Mouse (Mus musculus): Measurements from ENCODE around the gene Cpxm2. TPM values are rescaled to one million over a fixed set of nuclear protein-coding genes. Genes with fewer than 3 reads are reported as not detected.

Cpxm2 gene
- total and polyA plus RNA-seq, 3 experiments = not detected

- dilution Hi-C loops (cut with MboI; ENCODE audit: extremely low pct_ligation_motif_present, extremely low pct_unique_long_range_greater_than_20kb, low sequenced_read_pairs) = no loop called here
- no peaks in the 10 kb centered on the region for H3K36me3 ChIP-seq (replicated peaks in 1 of 2; ENCODE audit: control insufficient read depth in 1 of 2, insufficient read depth in 1 of 2, low read length in 1 of 2)
- H3K4me3 ChIP-seq (replicated peaks in 1 of 3; ENCODE audit: low read depth in 2 of 3, low read length in 2 of 3, poor library complexity in 1 of 3) = no peak overlapping the region
- peaks cover 10% of the 10 kb centered on the region for H3K9me3 ChIP-seq (replicated peaks; ENCODE audit: low read length)
- in situ Hi-C loops (cut with MboI; ENCODE audit: low pct_ligation_motif_present, low pct_unique_long_range_greater_than_20kb, low sequenced_read_pairs) = no loop called here
- peaks cover 65% of the 10 kb centered on the region for H3K27me3 ChIP-seq (replicated peaks)
- no peaks in the 10 kb centered on the region for H3K79me2 ChIP-seq (replicated peaks; ENCODE audit: control insufficient read depth, extremely low read depth, insufficient read depth, poor library complexity, severe bottlenecking)
- no peak overlapping the region for H3K27ac ChIP-seq (ENCODE audit: insufficient read depth, low read depth)
- DNase-seq (ENCODE audit: extremely low read depth) = no peak
- H3K9ac ChIP-seq (ENCODE audit: insufficient read depth, low read depth) = no peak overlapping the region
- no peaks in the 10 kb centered on the region for H3K4me1 ChIP-seq (ENCODE audit: control insufficient read depth in 1 of 2, insufficient read depth in 2 of 2)
- TF ChIP-seq TBP (conservative IDR thresholded peaks at IDR 0.05; ENCODE audit: low read depth, low read length) = no peak
- TF ChIP-seq SMC3 (IDR thresholded peaks at IDR 0.05; ENCODE audit: low read depth, low read length) = no peak
- TF ChIP-seq UBTF (IDR thresholded peaks at IDR 0.05; ENCODE audit: low read depth, low read length) = no peak
- TF ChIP-seq MAX (IDR thresholded peaks at IDR 0.05; ENCODE audit: low read length) = no peak
- TF ChIP-seq NRF1 (IDR thresholded peaks at IDR 0.05; ENCODE audit: low read depth, low read length) = no peak
- no peak for TF ChIP-seq POLR2AphosphoS2 (IDR thresholded peaks at IDR 0.05; ENCODE audit: low read depth, low read length)
- TF ChIP-seq RAD21 (IDR thresholded peaks at IDR 0.05; ENCODE audit: low read depth, low read length) = no peak
- TF ChIP-seq IRF4 (IDR thresholded peaks at IDR 0.05; ENCODE audit: low read depth, low read length) = no peak
- no peak for TF ChIP-seq CTCF (conservative IDR thresholded peaks at IDR 0.05 in 1 of 2, IDR thresholded peaks at IDR 0.05 in 1 of 2; ENCODE audit: low read depth in 2 of 2, low read length in 2 of 2)
- no peak for TF ChIP-seq ZNF384 (IDR thresholded peaks at IDR 0.05; ENCODE audit: low read depth, low read length)
- no peak for TF ChIP-seq TCF12 (IDR thresholded peaks at IDR 0.05; ENCODE audit: low read depth, low read length)
- TF ChIP-seq MYC (IDR thresholded peaks at IDR 0.05; ENCODE audit: low read depth, low read length) = no peak
- no peak for TF ChIP-seq KAT2A (IDR thresholded peaks at IDR 0.05; ENCODE audit: insufficient replicate concordance, low read length)
- TF ChIP-seq EP300 (IDR thresholded peaks at IDR 0.05; ENCODE audit: low read length) = no peak
- TF ChIP-seq USF1 (IDR thresholded peaks at IDR 0.05; ENCODE audit: low read depth, low read length) = no peak
- no peak for TF ChIP-seq MEF2A (IDR thresholded peaks at IDR 0.05; ENCODE audit: borderline replicate concordance, low read depth, low read length)
- no peak for TF ChIP-seq MAZ (IDR thresholded peaks at IDR 0.05; ENCODE audit: low read depth, low read length)
- no peak for TF ChIP-seq ETS1 (conservative IDR thresholded peaks at IDR 0.05; ENCODE audit: low read depth, low read length)
- TF ChIP-seq E2F4 (IDR thresholded peaks at IDR 0.05; ENCODE audit: insufficient replicate concordance, low read depth, low read length) = no peak
- no peak for TF ChIP-seq ELF1 (IDR thresholded peaks at IDR 0.05; ENCODE audit: low read depth, low read length)
- no peak overlapping the region for H3K4me2 ChIP-seq (ENCODE audit: insufficient read depth, low read depth, poor library complexity, severe bottlenecking)
Observed at GRCm38 (mm10) chr7:132074503-132074902, 80.0 kb downstream of the Cpxm2 start.

- in situ Hi-C loops (cut with MboI; ENCODE audit: low pct_ligation_motif_present, low pct_unique_long_range_greater_than_20kb, low sequenced_read_pairs) = no loop called here
- H3K9me3 ChIP-seq (replicated peaks; ENCODE audit: low read length) = no peaks in the 10 kb centered on the region
- TF ChIP-seq TCF12 (IDR thresholded peaks at IDR 0.05; ENCODE audit: low read depth, low read length) (no peak), SMC3 (IDR thresholded peaks at IDR 0.05; ENCODE audit: low read depth, low read length) (no peak), ZKSCAN1 (IDR thresholded peaks at IDR 0.05; ENCODE audit: borderline replicate concordance, low read depth, low read length) (no peak)
Observed at GRCm38 (mm10) chr7:132070877-132071625, 83.5 kb downstream of the Cpxm2 start.

More at GRCm38 (mm10) chr7:132070877-132071625, 83.5 kb downstream of the Cpxm2 start:
- no peak overlapping the region for H3K27ac ChIP-seq (ENCODE audit: insufficient read depth, low read depth)
- no peaks in the 10 kb centered on the region for H3K79me2 ChIP-seq (replicated peaks; ENCODE audit: control insufficient read depth, extremely low read depth, insufficient read depth, poor library complexity, severe bottlenecking)
- no peak for DNase-seq (ENCODE audit: extremely low read depth)
- peaks cover 71% of the 10 kb centered on the region for H3K27me3 ChIP-seq (replicated peaks)
- H3K9ac ChIP-seq (ENCODE audit: insufficient read depth, low read depth) = no peak overlapping the region
- no peaks in the 10 kb centered on the region for H3K4me1 ChIP-seq (ENCODE audit: control insufficient read depth in 1 of 2, insufficient read depth in 2 of 2)
- H3K4me2 ChIP-seq (ENCODE audit: insufficient read depth, low read depth, poor library complexity, severe bottlenecking) = no peak overlapping the region
- no peak overlapping the region for H3K4me3 ChIP-seq (replicated peaks in 1 of 3; ENCODE audit: low read depth in 2 of 3, low read length in 2 of 3, poor library complexity in 1 of 3)
- dilution Hi-C loops (cut with MboI; ENCODE audit: extremely low pct_ligation_motif_present, extremely low pct_unique_long_range_greater_than_20kb, low sequenced_read_pairs) = no loop called here
- H3K36me3 ChIP-seq (replicated peaks in 1 of 2; ENCODE audit: control insufficient read depth in 1 of 2, insufficient read depth in 1 of 2, low read length in 1 of 2) = no peaks in the 10 kb centered on the region
